Mouse (Mus musculus): ENCODE measurements around the gene Crnn. TPM values are rescaled to one million over a fixed set of nuclear protein-coding genes. Genes with fewer than 3 reads are reported as not detected.
A peak's percentile ranks its signal among the peaks of the same experiment; 100 is the strongest.

Gene Crnn
- polyA plus RNA-seq (2016; fragmentation: Nextera tagmentation; extraction: Ambion mirVana), result not detected in 2 replicates

GRCm38 (mm10) chr3:93144510-93145051 lies at the start of gene Crnn:
Gene Crnn, plus strand, starts transcription at chr3:93144787.
- H3K4me2 ChIP-seq, result no peak within 1 kb of the TSS
- WGBS, result 73% methylated on average over 1 of the region's 1 CpGs
- no peak within 1 kb of the TSS for H3K9ac ChIP-seq (replicated peaks)
- H3K4me1 ChIP-seq (replicated peaks), result no peaks in the 10 kb centered on the region
- H3K27ac ChIP-seq, result no peak within 1 kb of the TSS
- H3K27me3 ChIP-seq, result no peaks in the 10 kb centered on the region
- ATAC-seq (ENCODE audit: insufficient number of reproducible peaks, insufficient read depth, low FRiP score, low TSS enrichment, low read depth), result no peak
- H3K36me3 ChIP-seq, result no peaks in the 10 kb centered on the region
- no peak within 1 kb of the TSS for H3K4me3 ChIP-seq (replicated peaks)
- no peaks in the 10 kb centered on the region for H3K9me3 ChIP-seq

- Histone ChIP-seq H3K4me3 (replicated peaks) (no peak overlapping the region), H3K36me3 (no peaks in the 10 kb centered on the region), H3K27ac (no peak overlapping the region), H3K4me1 (replicated peaks) (no peaks in the 10 kb centered on the region), H3K4me2 (no peak overlapping the region), H3K27me3 (no peaks in the 10 kb centered on the region), H3K9ac (replicated peaks) (no peak overlapping the region), H3K9me3 (no peaks in the 10 kb centered on the region)
- WGBS, result 81% methylated on average over 2 of the region's 2 CpGs
- ATAC-seq (ENCODE audit: insufficient number of reproducible peaks, insufficient read depth, low FRiP score, low TSS enrichment, low read depth), result no peak
Observed at GRCm38 (mm10) chr3:93096447-93096846, 48.1 kb upstream of the Crnn start.

- Histone ChIP-seq H3K4me1 (replicated peaks) (no peaks in the 10 kb centered on the region), H3K4me2 (no peak overlapping the region), H3K9me3 (no peaks in the 10 kb centered on the region), H3K36me3 (no peaks in the 10 kb centered on the region), H3K27me3 (no peaks in the 10 kb centered on the region), H3K27ac (no peak overlapping the region), H3K4me3 (replicated peaks) (no peak overlapping the region), H3K9ac (replicated peaks) (no peak overlapping the region)
- no peak for ATAC-seq (ENCODE audit: insufficient number of reproducible peaks, insufficient read depth, low FRiP score, low TSS enrichment, low read depth)
- WGBS, result 35% methylated on average over 5 of the region's 5 CpGs
Observed at GRCm38 (mm10) chr3:93111668-93112067, 32.9 kb upstream of the Crnn start.

GRCm38 (mm10) chr3:93114481-93114880 lies 30.1 kb upstream of the Crnn start:
- no peak for ATAC-seq (ENCODE audit: insufficient number of reproducible peaks, insufficient read depth, low FRiP score, low TSS enrichment, low read depth)
- Histone ChIP-seq H3K27ac (no peak overlapping the region), H3K4me1 (replicated peaks) (no peaks in the 10 kb centered on the region), H3K9ac (replicated peaks) (no peak overlapping the region), H3K36me3 (no peaks in the 10 kb centered on the region), H3K27me3 (no peaks in the 10 kb centered on the region), H3K4me2 (no peak overlapping the region), H3K9me3 (no peaks in the 10 kb centered on the region), H3K4me3 (replicated peaks) (no peak overlapping the region)
- WGBS, result 2% methylated on average over 2 of the region's 2 CpGs

- Histone ChIP-seq H3K4me1 (replicated peaks) (no peaks in the 10 kb centered on the region), H3K9ac (replicated peaks) (no peak overlapping the region), H3K4me2 (no peak overlapping the region), H3K27ac (no peak overlapping the region), H3K9me3 (no peaks in the 10 kb centered on the region), H3K27me3 (no peaks in the 10 kb centered on the region), H3K36me3 (no peaks in the 10 kb centered on the region), H3K4me3 (replicated peaks) (no peak overlapping the region)
- no peak for ATAC-seq (ENCODE audit: insufficient number of reproducible peaks, insufficient read depth, low FRiP score, low TSS enrichment, low read depth)
- WGBS, result 47% methylated on average over 4 of the region's 4 CpGs
Observed at GRCm38 (mm10) chr3:93119101-93119500, 25.5 kb upstream of the Crnn start.

- H3K27me3 ChIP-seq, result no peaks in the 10 kb centered on the region; the same call in 1 of the 2 replicates
- no peaks in the 10 kb centered on the region for H3K4me1 ChIP-seq (replicated peaks)
- H3K9me3 ChIP-seq, result no peaks in the 10 kb centered on the region
- no peak overlapping the region for H3K4me3 ChIP-seq (replicated peaks)
- 21% methylated on average over 4 of the region's 4 CpGs for WGBS
- H3K36me3 ChIP-seq, result no peaks in the 10 kb centered on the region
- no peak overlapping the region for H3K27ac ChIP-seq
- no peak overlapping the region for H3K9ac ChIP-seq (replicated peaks)
- no peak for ATAC-seq (ENCODE audit: insufficient number of reproducible peaks, insufficient read depth, low FRiP score, low TSS enrichment, low read depth)
- H3K4me2 ChIP-seq, result no peak overlapping the region
Observed at GRCm38 (mm10) chr3:93128052-93128451, 16.5 kb upstream of the Crnn start.

GRCm38 (mm10) chr3:93129076-93129475 lies 15.5 kb upstream of the Crnn start:
- Histone ChIP-seq H3K4me3 (replicated peaks) (no peak overlapping the region), H3K4me2 (no peak overlapping the region)
- 52% methylated on average over 5 of the region's 5 CpGs for WGBS

GRCm38 (mm10) chr3:93130460-93130859 lies 14.1 kb upstream of the Crnn start:
- H3K9me3 ChIP-seq, result no peaks in the 10 kb centered on the region
- no peak overlapping the region for H3K4me3 ChIP-seq (replicated peaks)
- H3K27ac ChIP-seq, result no peak overlapping the region
- ATAC-seq (ENCODE audit: insufficient number of reproducible peaks, insufficient read depth, low FRiP score, low TSS enrichment, low read depth), result no peak
- no peaks in the 10 kb centered on the region for H3K36me3 ChIP-seq
- no peak overlapping the region for H3K9ac ChIP-seq (replicated peaks)
- H3K4me1 ChIP-seq (replicated peaks), result no peaks in the 10 kb centered on the region
- no peaks in the 10 kb centered on the region; the same call in 1 of the 2 replicates for H3K27me3 ChIP-seq
- 20% methylated on average over 3 of the region's 3 CpGs for WGBS
- H3K4me2 ChIP-seq, result no peak overlapping the region

More at GRCm38 (mm10) chr3:93129076-93129475, 15.5 kb upstream of the Crnn start:
- H3K36me3 ChIP-seq, result no peaks in the 10 kb centered on the region
- no peak for ATAC-seq (ENCODE audit: insufficient number of reproducible peaks, insufficient read depth, low FRiP score, low TSS enrichment, low read depth)
- no peaks in the 10 kb centered on the region; the same call in 1 of the 2 replicates for H3K27me3 ChIP-seq
- no peaks in the 10 kb centered on the region for H3K4me1 ChIP-seq (replicated peaks)
- no peaks in the 10 kb centered on the region for H3K9me3 ChIP-seq
- no peak overlapping the region for H3K9ac ChIP-seq (replicated peaks)
- no peak overlapping the region for H3K27ac ChIP-seq

- peaks cover 8% of the 10 kb centered on the region for H3K4me1 ChIP-seq (replicated peaks)
- H3K9me3 ChIP-seq, result no peaks in the 10 kb centered on the region
- peak; percentile 90; the same call in 1 of the 2 replicates for ATAC-seq (ENCODE audit: insufficient number of reproducible peaks, insufficient read depth, low FRiP score, low TSS enrichment, low read depth)
- H3K36me3 ChIP-seq, result no peaks in the 10 kb centered on the region
- H3K27me3 ChIP-seq, result no peaks in the 10 kb centered on the region
- H3K9ac ChIP-seq (replicated peaks), result no peak overlapping the region
- WGBS, result 23% methylated on average over 6 of the region's 6 CpGs
- H3K4me3 ChIP-seq (replicated peaks), result no peak overlapping the region
- H3K27ac ChIP-seq, result peak overlapping the region; percentile 67; the same call in 1 of the 2 replicates
- no peak overlapping the region for H3K4me2 ChIP-seq
Observed at GRCm38 (mm10) chr3:93162502-93162901, 17.9 kb downstream of the Crnn start.

GRCm38 (mm10) chr3:93162996-93163592 lies 18.5 kb downstream of the Crnn start:
- Histone ChIP-seq H3K9ac (replicated peaks) (no peak overlapping the region), H3K4me3 (replicated peaks) (no peak overlapping the region), H3K27me3 (no peaks in the 10 kb centered on the region), H3K4me1 (replicated peaks) (peaks cover 8% of the 10 kb centered on the region), H3K4me2 (no peak overlapping the region), H3K9me3 (no peaks in the 10 kb centered on the region), H3K36me3 (no peaks in the 10 kb centered on the region), H3K27ac (peak overlapping the region; percentile 67; the same call in 1 of the 2 replicates)
- WGBS, result 60% methylated on average over 1 of the region's 1 CpGs
- no peak for ATAC-seq (ENCODE audit: insufficient number of reproducible peaks, insufficient read depth, low FRiP score, low TSS enrichment, low read depth)

GRCm38 (mm10) chr3:93180856-93181255 lies 36.3 kb downstream of the Crnn start:
- Histone ChIP-seq H3K36me3 (no peaks in the 10 kb centered on the region), H3K4me3 (replicated peaks) (no peak overlapping the region), H3K9me3 (no peaks in the 10 kb centered on the region), H3K4me1 (replicated peaks) (no peaks in the 10 kb centered on the region), H3K4me2 (no peak overlapping the region), H3K27me3 (no peaks in the 10 kb centered on the region), H3K27ac (no peak overlapping the region), H3K9ac (replicated peaks) (no peak overlapping the region)
- ATAC-seq (ENCODE audit: insufficient number of reproducible peaks, insufficient read depth, low FRiP score, low TSS enrichment, low read depth), result no peak
- WGBS, result 88% methylated on average over 4 of the region's 4 CpGs

- H3K9ac ChIP-seq (replicated peaks), result no peak within 1 kb of the TSS
- no peak within 1 kb of the TSS for H3K4me3 ChIP-seq (replicated peaks)
- 0 out of 2 replicates have a peak, but pooled peaks cover 9% of the 10 kb centered on the region for H3K9me3 ChIP-seq
- no peaks in the 10 kb centered on the region for H3K27me3 ChIP-seq
- WGBS, result 85% methylated on average over 3 of the region's 3 CpGs
- H3K4me2 ChIP-seq, result no peak within 1 kb of the TSS
- no peaks in the 10 kb centered on the region for H3K4me1 ChIP-seq (replicated peaks)
- no peaks in the 10 kb centered on the region for H3K36me3 ChIP-seq
- H3K27ac ChIP-seq, result no peak within 1 kb of the TSS
- no peak for ATAC-seq (ENCODE audit: insufficient number of reproducible peaks, insufficient read depth, low FRiP score, low TSS enrichment, low read depth)
Observed at GRCm38 (mm10) chr3:93196978-93197377, 52.4 kb downstream of the Crnn start, which contains the start of gene Flg2. Gene Flg2, plus strand, starts transcription at chr3:93197278.
